Mouse (Mus musculus) layer of hippocampus, postnatal 10 days (tissue): ENCODE data around the gene Osbpl9. TPM values are rescaled to one million over a fixed set of nuclear protein-coding genes. Genes with fewer than 3 reads are reported as not detected.

Experiments
- DNase-seq, 2 experiments: peaks; one replicate each; pipeline ENCODE4 v3.0.0; 2021; ENCODE audit warnings: low spot score in 2 of 2
- total RNA-seq, 2 experiments: library from RNA; stranded (reverse); gene quantifications; 2 replicates each; pipeline ENCODE4 v1.2.3; 2021

Osbpl9 gene
- total RNA-seq, 2 experiments from 2014 or later = 56.5 to 63.7 TPM

GRCm38 (mm10) chr4:109210253-109210652 lies 8.2 kb upstream of the Osbpl9 start:
- DNase-seq = no peak

GRCm38 (mm10) chr4:109207524-109207923 lies 5.5 kb upstream of the Osbpl9 start:
- DNase-seq = no peak

GRCm38 (mm10) chr4:109204416-109204815 lies 2.3 kb upstream of the Osbpl9 start:
- no peak for DNase-seq

- DNase-seq = no peak
Observed at GRCm38 (mm10) chr4:109203931-109204330, 1.9 kb upstream of the Osbpl9 start.

- DNase-seq = no peak
Observed at GRCm38 (mm10) chr4:109199069-109199468, 3.0 kb downstream of the Osbpl9 start.

- DNase-seq = no peak
Observed at GRCm38 (mm10) chr4:109195900-109196629, 6.0 kb downstream of the Osbpl9 start.

- DNase-seq = no peak
Observed at GRCm38 (mm10) chr4:109193886-109194285, 8.2 kb downstream of the Osbpl9 start.

- no peak for DNase-seq
Observed at GRCm38 (mm10) chr4:109191598-109191997, 10.5 kb downstream of the Osbpl9 start.

- no peak for DNase-seq
Observed at GRCm38 (mm10) chr4:109185616-109186405, 16.3 kb downstream of the Osbpl9 start.

- no peak for DNase-seq
Observed at GRCm38 (mm10) chr4:109175677-109176076, 26.4 kb downstream of the Osbpl9 start.

GRCm38 (mm10) chr4:109173775-109174440 lies 28.2 kb downstream of the Osbpl9 start:
- DNase-seq = no peak

- DNase-seq = no peak
Observed at GRCm38 (mm10) chr4:109173369-109173768, 28.7 kb downstream of the Osbpl9 start.

GRCm38 (mm10) chr4:109165521-109166173 lies 36.4 kb downstream of the Osbpl9 start:
- DNase-seq = peak; percentile 88 to 89

GRCm38 (mm10) chr4:109156481-109157261 lies 45.4 kb downstream of the Osbpl9 start:
- peak; percentile 38 to 43 for DNase-seq

GRCm38 (mm10) chr4:109156073-109156472 lies 46.0 kb downstream of the Osbpl9 start:
- peak; percentile 15 to 26 for DNase-seq

- DNase-seq = no peak
Observed at GRCm38 (mm10) chr4:109150214-109150613, 51.9 kb downstream of the Osbpl9 start.

GRCm38 (mm10) chr4:109149411-109149810 lies 52.7 kb downstream of the Osbpl9 start:
- no peak for DNase-seq

GRCm38 (mm10) chr4:109147278-109148038 lies 54.6 kb downstream of the Osbpl9 start:
- DNase-seq = peak; percentile 31 to 52

GRCm38 (mm10) chr4:109143091-109143490 lies 59.0 kb downstream of the Osbpl9 start:
- no peak for DNase-seq

GRCm38 (mm10) chr4:109138551-109138950 lies 63.5 kb downstream of the Osbpl9 start:
- DNase-seq = no peak
